Mouse (Mus musculus) neural tube, embryonic 14.5 days (tissue): ENCODE measurements around the gene Rapgefl1. TPM values are rescaled to one million over a fixed set of nuclear protein-coding genes. Genes with fewer than 3 reads are reported as not detected.

Source experiments
- ATAC-seq: fragments of 200-750 bp; cut with Nextera tagmentation; 2 replicates; pipeline ENCODE4 v1.8.0; 2017; ENCODE audit warnings: low read depth, mild to moderate bottlenecking, moderate TSS enrichment, moderate library complexity
- H3K27ac ChIP-seq: fragments of 300-500 bp; sonication (generic); 2 replicates; pipeline ENCODE4 v1.5.1; 2014; ENCODE audit warnings: low read depth, mild to moderate bottlenecking, control low read depth, low read length, moderate library complexity, mixed read lengths
- H3K27me3 ChIP-seq: fragments of 300-500 bp; sonication (generic); 2 replicates; pipeline ENCODE4 v1.6.1; 2014; ENCODE audit warnings: low read length; ENCODE audit not compliant: control insufficient read depth, insufficient read depth
- H3K36me3 ChIP-seq: fragments of 300-500 bp; sonication (generic); 2 replicates; pipeline ENCODE4 v1.6.1; 2014; ENCODE audit warnings: low read length, mixed read lengths; ENCODE audit not compliant: control insufficient read depth, insufficient read depth
- H3K4me1 ChIP-seq: fragments of 300-500 bp; sonication (generic); 2 replicates; pipeline ENCODE4 v1.6.1; 2014; ENCODE audit warnings: low read length; ENCODE audit not compliant: control insufficient read depth, insufficient read depth
- H3K4me2 ChIP-seq: fragments of 300-500 bp; sonication (generic); 2 replicates; pipeline ENCODE4 v1.6.1; 2014; ENCODE audit warnings: mild to moderate bottlenecking, low read depth, low read length, control low read depth
- H3K4me3 ChIP-seq: fragments of 300-500 bp; sonication (generic); 2 replicates; pipeline ENCODE4 v1.5.1; 2014; ENCODE audit warnings: low read depth, low read length, control low read depth, mixed read lengths
- H3K9ac ChIP-seq: fragments of 300-500 bp; sonication (generic); replicated peaks from 2 replicates; pipeline ENCODE4 v1.6.1; 2014; ENCODE audit warnings: low read depth, mild to moderate bottlenecking, control low read depth, low read length, mixed read lengths
- H3K9me3 ChIP-seq: fragments of 300-500 bp; sonication (generic); 2 replicates; pipeline ENCODE4 v1.6.1; 2016; ENCODE audit warnings: low read length; ENCODE audit not compliant: control insufficient read depth
- WGBS: fragments of 180-500 bp; shearing (Covaris S2); extraction: QIAGEN DNeasy Blood & Tissue Kit; methylation state at CpG from one replicate; pipeline ENCODE4 v1.1.7; 2014; 5-methylcytosine and 5-hydroxymethylcytosine counted together
- polyA plus RNA-seq: library from polyadenylated mRNA; unstranded; fragments of >200 nt; fragmentation: Nextera tagmentation; extraction: Ambion mirVana; gene quantifications from 2 replicates; pipeline ENCODE4 v1.2.1, GENCODE M21; 2014

Rapgefl1 gene
- polyA plus RNA-seq, 1 experiment from 2014 or later: 18.6 TPM

GRCm38 (mm10) chr11:98829091-98829775 is 7.4 kb upstream of the Rapgefl1 start:
- H3K27ac ChIP-seq: no peak overlapping the region
- no peak for ATAC-seq
- H3K4me2 ChIP-seq: no peak overlapping the region
- 76% methylated on average over 12 of the region's 12 CpGs for WGBS
- no peaks in the 10 kb centered on the region for H3K9me3 ChIP-seq
- no peak overlapping the region for H3K9ac ChIP-seq
- peaks cover 65% of the 10 kb centered on the region for H3K36me3 ChIP-seq
- no peaks in the 10 kb centered on the region for H3K4me1 ChIP-seq
- no peaks in the 10 kb centered on the region for H3K27me3 ChIP-seq
- no peak overlapping the region for H3K4me3 ChIP-seq

- ATAC-seq: no peak
- H3K27ac ChIP-seq: no peak overlapping the region
Observed at GRCm38 (mm10) chr11:98829875-98830274, 6.7 kb upstream of the Rapgefl1 start.

GRCm38 (mm10) chr11:98835296-98835695 is 1.3 kb upstream of the Rapgefl1 start:
- WGBS: 52% methylated on average over 5 of the region's 5 CpGs
- peaks cover 34% of the 10 kb centered on the region for H3K36me3 ChIP-seq
- H3K9me3 ChIP-seq: no peaks in the 10 kb centered on the region
- no peaks in the 10 kb centered on the region for H3K27me3 ChIP-seq
- no peak overlapping the region for H3K4me3 ChIP-seq
- H3K4me1 ChIP-seq: peaks cover 6% of the 10 kb centered on the region; the same call in 1 of the 2 replicates
- no peak for ATAC-seq
- H3K4me2 ChIP-seq: no peak overlapping the region
- no peak overlapping the region for H3K9ac ChIP-seq
- no peak overlapping the region for H3K27ac ChIP-seq

More at GRCm38 (mm10) chr11:98829875-98830274, 6.7 kb upstream of the Rapgefl1 start:
- no peaks in the 10 kb centered on the region for H3K27me3 ChIP-seq
- H3K4me1 ChIP-seq: no peaks in the 10 kb centered on the region
- no peaks in the 10 kb centered on the region for H3K9me3 ChIP-seq
- 70% methylated on average over 4 of the region's 4 CpGs for WGBS
- H3K9ac ChIP-seq: no peak overlapping the region
- peaks cover 60% of the 10 kb centered on the region for H3K36me3 ChIP-seq
- no peak overlapping the region for H3K4me2 ChIP-seq
- H3K4me3 ChIP-seq: no peak overlapping the region

- ATAC-seq: no peak
- no peak overlapping the region for H3K27ac ChIP-seq
- peaks cover 34% of the 10 kb centered on the region for H3K36me3 ChIP-seq
- peaks cover 6% of the 10 kb centered on the region; the same call in 1 of the 2 replicates for H3K4me1 ChIP-seq
- 69% methylated on average over 3 of the region's 3 CpGs for WGBS
- no peak overlapping the region for H3K4me3 ChIP-seq
- H3K27me3 ChIP-seq: no peaks in the 10 kb centered on the region
- H3K9me3 ChIP-seq: no peaks in the 10 kb centered on the region
- H3K4me2 ChIP-seq: no peak overlapping the region
- H3K9ac ChIP-seq: no peak overlapping the region
Observed at GRCm38 (mm10) chr11:98835725-98836124, 860 bp upstream of the Rapgefl1 start.

- Histone ChIP-seq H3K4me3 (peak overlapping the region; percentile 79), H3K4me2 (peak overlapping the region; percentile 83), H3K27me3 (no peaks in the 10 kb centered on the region), H3K27ac (no peak overlapping the region), H3K9ac (no peak overlapping the region), H3K36me3 (peaks cover 33% of the 10 kb centered on the region), H3K4me1 (peaks cover 6% of the 10 kb centered on the region; the same call in 1 of the 2 replicates), H3K9me3 (no peaks in the 10 kb centered on the region)
- WGBS: 28% methylated on average over 7 of the region's 7 CpGs
- ATAC-seq: 0 out of 2 replicates have a peak, but pooled peaks have one; percentile 7
Observed at GRCm38 (mm10) chr11:98836128-98836527, 457 bp upstream of the Rapgefl1 start.

GRCm38 (mm10) chr11:98837231-98837704 is 683 bp downstream of the Rapgefl1 start:
- Histone ChIP-seq H3K27me3 (no peaks in the 10 kb centered on the region), H3K9me3 (no peaks in the 10 kb centered on the region), H3K4me1 (peaks cover 6% of the 10 kb centered on the region; the same call in 1 of the 2 replicates), H3K36me3 (peaks cover 22% of the 10 kb centered on the region), H3K27ac (0 out of 2 replicates have a peak overlapping the region, but pooled peaks have one; percentile 60), H3K4me2 (peak overlapping the region; percentile 83), H3K4me3 (peak overlapping the region; percentile 79), H3K9ac (peak overlapping the region; percentile 88)
- 3% methylated on average over 24 of the region's 29 CpGs for WGBS
- ATAC-seq: peak; percentile 39; the same call in 1 of the 2 replicates

GRCm38 (mm10) chr11:98837917-98838316 is 1.3 kb downstream of the Rapgefl1 start:
- H3K27me3 ChIP-seq: no peaks in the 10 kb centered on the region
- no peaks in the 10 kb centered on the region for H3K9me3 ChIP-seq
- no peak overlapping the region for H3K9ac ChIP-seq
- 50% methylated on average over 11 of the region's 11 CpGs for WGBS
- no peak overlapping the region for H3K27ac ChIP-seq
- ATAC-seq: no peak
- peak overlapping the region; percentile 83 for H3K4me2 ChIP-seq
- H3K36me3 ChIP-seq: peaks cover 15% of the 10 kb centered on the region; the same call in 1 of the 2 replicates
- peaks cover 6% of the 10 kb centered on the region; the same call in 1 of the 2 replicates for H3K4me1 ChIP-seq
- H3K4me3 ChIP-seq: peak overlapping the region; percentile 79

GRCm38 (mm10) chr11:98838512-98838911 is 1.9 kb downstream of the Rapgefl1 start:
- Histone ChIP-seq H3K27ac (no peak overlapping the region), H3K4me1 (peaks cover 6% of the 10 kb centered on the region; the same call in 1 of the 2 replicates), H3K9me3 (no peaks in the 10 kb centered on the region), H3K9ac (no peak overlapping the region), H3K36me3 (0 out of 2 replicates have a peak, but pooled peaks cover 9% of the 10 kb centered on the region), H3K4me2 (no peak overlapping the region; the same call in 1 of the 2 replicates), H3K4me3 (no peak overlapping the region), H3K27me3 (no peaks in the 10 kb centered on the region)
- 66% methylated on average over 9 of the region's 9 CpGs for WGBS
- no peak for ATAC-seq

- no peak overlapping the region for H3K9ac ChIP-seq
Observed at GRCm38 (mm10) chr11:98839402-98839801, 2.8 kb downstream of the Rapgefl1 start.

More at GRCm38 (mm10) chr11:98839402-98839801, 2.8 kb downstream of the Rapgefl1 start:
- WGBS: 52% methylated on average over 6 of the region's 6 CpGs
- peaks cover 6% of the 10 kb centered on the region; the same call in 1 of the 2 replicates for H3K4me1 ChIP-seq
- H3K27me3 ChIP-seq: no peaks in the 10 kb centered on the region
- H3K4me2 ChIP-seq: no peak overlapping the region
- no peak overlapping the region for H3K4me3 ChIP-seq
- no peaks in the 10 kb centered on the region for H3K9me3 ChIP-seq
- H3K36me3 ChIP-seq: 0 out of 2 replicates have a peak, but pooled peaks cover under 1% of the 10 kb centered on the region
- no peak overlapping the region for H3K27ac ChIP-seq
- no peak for ATAC-seq
